Mouse (Mus musculus) heart, embryonic 10.5 days (tissue): ENCODE results near the gene Ttc14. TPM values are rescaled to one million over a fixed set of nuclear protein-coding genes. Genes with fewer than 3 reads are reported as not detected.

ENCODE experiments used
- DNase-seq: peaks from one replicate; pipeline ENCODE4 v3.0.0-alpha.2; 2017; ENCODE audit warnings: low spot score
- H3K27ac ChIP-seq: fragments of 300-500 bp; sonication (generic); 2 replicates; pipeline ENCODE4 v1.5.1; 2016; ENCODE audit warnings: mild to moderate bottlenecking
- H3K27me3 ChIP-seq: fragments of 300-500 bp; sonication (generic); 2 replicates; pipeline ENCODE4 v1.6.1; 2016; ENCODE audit warnings: mild to moderate bottlenecking; ENCODE audit not compliant: poor library complexity, insufficient read depth, severe bottlenecking
- H3K36me3 ChIP-seq: fragments of 300-500 bp; sonication (generic); 2 replicates; pipeline ENCODE4 v1.6.1; 2016; ENCODE audit warnings: mild to moderate bottlenecking, moderate library complexity
- H3K4me1 ChIP-seq: fragments of 300-500 bp; sonication (generic); 2 replicates; pipeline ENCODE4 v1.6.1; 2016; ENCODE audit warnings: mild to moderate bottlenecking
- H3K4me3 ChIP-seq: fragments of 300-500 bp; sonication (generic); 2 replicates; pipeline ENCODE4 v1.5.1; 2016; ENCODE audit warnings: mild to moderate bottlenecking, moderate library complexity
- H3K9me3 ChIP-seq: fragments of 300-500 bp; sonication (generic); 2 replicates; pipeline ENCODE4 v1.6.1; 2016; ENCODE audit warnings: mild to moderate bottlenecking, moderate library complexity
- WGBS: fragments of 180-500 bp; shearing (Covaris S2); methylation state at CpG from one replicate; pipeline ENCODE4 v1.1.7; 2016; 5-methylcytosine and 5-hydroxymethylcytosine counted together
- polyA plus RNA-seq: library from polyadenylated mRNA; unstranded; fragments of >200 nt; fragmentation: Nextera tagmentation; extraction: Ambion mirVana; gene quantifications from 2 replicates; pipeline ENCODE4 v1.2.1, GENCODE M21; 2016

Ttc14 gene
- polyA plus RNA-seq = 49.3 and 49.5 TPM in 2 replicates

DNA sequence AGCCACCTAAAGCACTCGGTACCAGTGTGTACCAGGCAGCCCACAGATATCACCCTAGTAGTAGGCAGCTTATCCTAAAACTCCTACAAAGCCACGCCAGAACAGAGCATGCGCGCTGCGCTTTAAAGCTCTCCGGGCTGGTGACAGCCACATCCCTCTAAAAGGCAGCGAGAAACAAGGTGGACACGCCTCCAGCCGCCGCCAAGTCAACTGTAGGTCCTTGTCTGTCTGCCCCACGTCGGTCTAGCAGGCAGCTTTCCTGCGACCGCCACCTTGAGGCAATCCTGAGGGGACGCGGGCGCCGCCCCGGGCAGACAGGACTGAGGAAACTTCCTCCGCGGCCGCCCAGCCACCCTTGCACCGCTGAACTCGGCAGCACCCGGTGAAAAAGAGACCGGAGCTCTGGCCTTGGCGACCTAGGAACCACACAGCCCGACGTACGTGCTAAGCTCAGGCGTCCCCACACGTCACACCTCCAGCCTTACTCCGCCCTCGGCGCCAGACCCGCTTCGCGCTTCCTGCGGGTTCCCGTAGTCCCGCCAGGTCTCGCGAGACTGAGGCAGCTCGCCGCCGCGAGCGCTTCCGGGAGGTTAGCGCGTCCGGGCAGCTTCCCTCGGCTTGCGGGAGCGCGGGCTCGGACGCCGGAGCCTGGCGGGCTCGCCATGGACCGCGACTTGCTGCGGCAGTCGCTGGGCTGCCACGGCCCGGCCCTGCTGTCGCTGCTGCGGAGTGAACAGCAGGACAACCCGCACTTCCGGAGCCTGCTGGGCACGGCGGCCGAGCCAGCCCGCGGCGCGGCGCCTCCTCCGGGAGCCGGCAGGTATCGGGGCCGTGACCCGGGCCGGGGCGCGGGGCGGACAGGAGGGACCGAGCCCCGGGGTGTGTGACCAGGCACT, at the start of gene Ttc14:
Ttc14 (plus strand) TSS at position 216 of the 896 bp plus-strand sequence.
- Histone ChIP-seq H3K27me3 (no peaks in the 10 kb centered on the region), H3K4me3 (peak within 1 kb of the TSS; percentile 95), H3K4me1 (no peaks in the 10 kb centered on the region), H3K36me3 (peaks cover 15% of the 10 kb centered on the region), H3K9me3 (no peaks in the 10 kb centered on the region), H3K27ac (peak within 1 kb of the TSS; percentile 99)
- under 1% methylated on average over 89 of the region's 90 CpGs for WGBS
- peak; percentile 98 for DNase-seq

DNA sequence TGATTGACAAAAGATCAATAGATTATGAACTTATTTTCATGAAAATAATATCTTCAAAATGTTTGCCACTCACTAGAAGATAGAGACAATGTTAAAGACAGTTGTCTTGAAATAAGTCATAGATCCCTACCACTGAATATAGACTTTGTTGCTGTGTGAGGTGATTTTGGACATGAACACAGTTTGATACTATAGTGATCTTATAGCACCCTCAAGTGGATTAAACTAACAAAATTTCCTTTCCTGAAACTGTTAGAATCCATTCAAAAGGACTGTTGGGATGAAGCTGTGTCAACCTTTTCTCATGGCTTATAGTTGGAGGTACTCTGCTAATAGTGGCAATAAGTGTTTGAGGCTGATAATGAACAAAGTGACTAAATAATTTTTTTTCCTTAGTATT, 8.7 kb upstream of the Ttc14 start:
- no peaks in the 10 kb centered on the region for H3K4me1 ChIP-seq
- no peak for DNase-seq

DNA sequence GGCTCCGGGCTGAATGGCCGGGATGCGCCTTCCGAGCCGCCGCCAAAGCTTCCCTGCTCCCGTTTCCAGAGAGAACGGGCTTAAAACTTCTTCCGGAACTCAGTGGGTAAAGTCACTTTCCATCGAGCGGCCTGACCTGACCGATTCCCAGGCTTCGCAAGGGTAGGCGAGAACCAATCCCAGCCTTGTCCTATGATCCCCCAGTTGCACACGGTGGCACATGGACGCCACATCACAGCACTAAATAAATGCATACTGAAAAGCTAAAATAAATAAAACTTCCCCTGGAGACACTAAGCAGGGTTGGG, 835 bp downstream of the Ttc14 start:
- H3K27ac ChIP-seq = peak overlapping the region; percentile 99
- DNase-seq = no peak
- under 1% methylated on average over 16 of the region's 16 CpGs for WGBS
- no peaks in the 10 kb centered on the region for H3K4me1 ChIP-seq
- H3K36me3 ChIP-seq = peaks cover 21% of the 10 kb centered on the region
- no peaks in the 10 kb centered on the region for H3K9me3 ChIP-seq
- peak overlapping the region; percentile 95 for H3K4me3 ChIP-seq
- H3K27me3 ChIP-seq = no peaks in the 10 kb centered on the region

More for the DNA sequence above, 8.7 kb upstream of the Ttc14 start:
- no peaks in the 10 kb centered on the region for H3K36me3 ChIP-seq
- no peaks in the 10 kb centered on the region for H3K9me3 ChIP-seq
- H3K27me3 ChIP-seq = no peaks in the 10 kb centered on the region
- no peak overlapping the region for H3K27ac ChIP-seq
- H3K4me3 ChIP-seq = no peak overlapping the region

DNA sequence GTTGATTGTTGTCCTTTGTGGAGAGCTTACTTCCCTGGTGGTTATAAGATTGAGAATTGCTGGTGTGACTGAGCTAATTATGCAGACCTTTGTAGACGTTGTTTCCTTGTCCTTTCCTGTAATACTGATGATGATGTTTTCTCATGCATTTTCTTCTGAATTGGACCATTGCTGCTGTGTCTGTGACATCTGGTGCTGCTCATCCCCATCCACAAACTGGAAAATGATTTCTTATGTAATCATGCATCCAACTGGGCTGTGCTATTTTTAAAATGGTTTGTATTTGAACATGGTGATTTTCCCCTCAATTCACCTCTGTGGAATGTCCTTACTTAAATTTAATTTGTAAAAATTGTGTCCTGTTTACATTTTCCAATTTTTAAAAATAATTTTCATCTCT, 7.5 kb downstream of the Ttc14 start:
- H3K4me1 ChIP-seq = no peaks in the 10 kb centered on the region
- H3K4me3 ChIP-seq = no peak overlapping the region
- whole genome bisulfite sequencing = 86% methylated on average over 1 of the region's 1 CpGs
- H3K27me3 ChIP-seq = no peaks in the 10 kb centered on the region
- DNase-seq = no peak
- peaks cover 73% of the 10 kb centered on the region for H3K36me3 ChIP-seq
- H3K9me3 ChIP-seq = no peaks in the 10 kb centered on the region
- H3K27ac ChIP-seq = no peak overlapping the region

DNA sequence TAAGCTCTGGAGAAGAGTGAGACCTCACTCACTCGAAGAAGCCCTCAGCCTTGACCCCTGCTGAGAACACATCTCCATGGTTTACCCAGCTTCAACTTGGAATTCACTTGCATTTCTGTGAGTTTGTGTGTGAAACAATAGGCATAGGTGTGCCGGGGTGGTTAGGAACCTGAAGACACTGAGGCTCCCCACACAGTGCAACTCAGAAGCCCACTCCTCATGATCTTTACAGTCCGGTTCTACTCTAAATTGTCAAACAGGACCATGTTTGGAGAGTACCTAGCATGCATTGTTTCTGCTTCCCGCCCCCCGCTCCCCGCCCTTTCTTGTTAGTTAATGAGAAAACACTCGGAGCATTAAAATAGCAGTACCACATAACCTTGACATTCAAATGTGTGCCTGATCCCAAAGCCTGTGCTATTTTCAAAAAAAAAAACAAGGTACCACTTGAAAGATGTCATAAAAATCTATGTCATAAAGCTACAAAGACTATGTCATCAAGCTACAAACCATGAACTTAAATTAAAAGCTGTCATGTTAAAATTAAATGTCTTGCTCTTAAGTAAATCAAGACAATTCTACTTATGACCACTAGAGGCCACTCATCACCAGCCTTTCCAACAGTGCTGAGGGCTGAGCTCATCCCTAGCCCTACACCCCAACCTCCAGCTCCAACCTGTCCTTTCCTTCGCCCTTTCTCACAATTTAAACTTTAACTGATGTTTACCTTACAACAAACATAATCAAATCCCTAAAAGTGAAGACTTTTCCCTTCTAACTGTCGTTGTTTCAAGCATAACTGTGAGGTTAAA, 24.7 kb downstream of the Ttc14 start:
- Histone ChIP-seq H3K36me3 (no peaks in the 10 kb centered on the region), H3K4me3 (no peak overlapping the region), H3K27me3 (no peaks in the 10 kb centered on the region), H3K9me3 (no peaks in the 10 kb centered on the region), H3K4me1 (no peaks in the 10 kb centered on the region), H3K27ac (no peak overlapping the region)
- DNase-seq = no peak
- WGBS = 46% methylated on average over 9 of the region's 9 CpGs

DNA sequence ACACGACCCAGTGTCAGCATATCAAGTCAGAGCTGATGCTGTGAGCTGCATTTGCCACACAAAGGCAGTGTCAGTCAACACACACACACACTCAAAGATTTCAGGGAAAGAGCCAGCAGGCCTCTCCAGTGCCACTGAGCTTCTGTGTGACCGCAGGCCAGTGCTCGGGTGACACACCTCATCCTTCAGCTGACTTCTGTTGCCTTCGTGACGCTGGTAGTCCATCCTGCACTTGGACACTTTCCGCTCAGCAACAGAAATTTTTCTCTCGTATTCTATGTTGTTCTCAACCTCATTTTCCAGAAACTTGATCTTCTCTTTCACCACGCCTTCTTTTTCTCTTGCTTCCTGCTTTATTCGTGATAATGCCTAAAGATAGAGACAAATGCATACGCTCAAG, 32.7 kb downstream of the Ttc14 start:
- no peaks in the 10 kb centered on the region for H3K27me3 ChIP-seq
- DNase-seq = no peak
- H3K9me3 ChIP-seq = no peaks in the 10 kb centered on the region
- no peaks in the 10 kb centered on the region for H3K36me3 ChIP-seq
- 74% methylated on average over 10 of the region's 10 CpGs for WGBS
- H3K27ac ChIP-seq = no peak overlapping the region
- H3K4me1 ChIP-seq = peaks cover 5% of the 10 kb centered on the region; the same call in 1 of the 2 replicates
- no peak overlapping the region for H3K4me3 ChIP-seq

DNA sequence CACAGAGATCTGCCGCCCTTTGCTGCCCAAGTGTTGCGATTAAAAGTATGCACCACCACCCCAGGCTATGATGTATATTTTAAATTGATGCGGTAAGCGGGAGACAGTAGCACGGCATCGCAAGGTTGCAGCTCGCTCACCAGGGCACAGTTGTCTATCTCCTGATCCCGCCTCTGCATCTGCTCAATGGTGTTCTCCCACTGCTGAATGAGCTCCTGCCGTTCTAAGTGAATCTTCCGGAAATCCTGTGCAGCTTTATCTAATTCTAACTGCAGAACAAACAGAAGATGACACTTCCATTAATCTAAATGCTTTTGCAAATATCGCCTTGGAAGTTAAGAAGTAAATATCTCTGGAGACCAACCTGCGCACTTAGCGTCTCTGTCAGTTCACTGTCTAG, 36.9 kb downstream of the Ttc14 start:
- WGBS = 87% methylated on average over 13 of the region's 13 CpGs
- H3K9me3 ChIP-seq = no peaks in the 10 kb centered on the region
- H3K4me1 ChIP-seq = peaks cover 5% of the 10 kb centered on the region; the same call in 1 of the 2 replicates
- no peak overlapping the region for H3K4me3 ChIP-seq
- no peaks in the 10 kb centered on the region for H3K27me3 ChIP-seq
- no peak overlapping the region for H3K27ac ChIP-seq
- no peak for DNase-seq
- no peaks in the 10 kb centered on the region for H3K36me3 ChIP-seq

DNA sequence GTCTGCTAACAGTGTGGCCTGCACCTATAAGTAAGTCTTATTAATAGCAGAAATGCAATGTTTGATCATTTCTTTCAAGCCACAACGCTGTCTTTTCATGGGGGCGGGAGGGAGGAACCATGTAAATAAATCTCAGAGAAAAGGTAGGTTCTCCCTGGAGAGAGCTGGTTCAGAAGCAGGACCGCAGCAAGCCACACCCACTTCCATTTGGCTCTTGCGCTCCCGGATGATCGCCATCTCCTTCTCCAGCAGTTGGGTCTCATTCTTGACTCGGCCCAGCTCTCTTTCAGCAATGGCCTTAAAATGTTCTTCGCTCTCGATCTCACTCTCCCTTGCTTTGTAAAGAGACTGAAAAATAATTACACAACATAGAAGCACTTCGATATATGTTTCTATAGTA, 39.2 kb downstream of the Ttc14 start:
- DNase-seq = no peak
- Histone ChIP-seq H3K4me1 (peaks cover 10% of the 10 kb centered on the region; the same call in 1 of the 2 replicates), H3K27me3 (no peaks in the 10 kb centered on the region), H3K27ac (no peak overlapping the region), H3K36me3 (no peaks in the 10 kb centered on the region), H3K9me3 (no peaks in the 10 kb centered on the region), H3K4me3 (peak overlapping the region; percentile 35)
- WGBS = 45% methylated on average over 10 of the region's 10 CpGs

DNA sequence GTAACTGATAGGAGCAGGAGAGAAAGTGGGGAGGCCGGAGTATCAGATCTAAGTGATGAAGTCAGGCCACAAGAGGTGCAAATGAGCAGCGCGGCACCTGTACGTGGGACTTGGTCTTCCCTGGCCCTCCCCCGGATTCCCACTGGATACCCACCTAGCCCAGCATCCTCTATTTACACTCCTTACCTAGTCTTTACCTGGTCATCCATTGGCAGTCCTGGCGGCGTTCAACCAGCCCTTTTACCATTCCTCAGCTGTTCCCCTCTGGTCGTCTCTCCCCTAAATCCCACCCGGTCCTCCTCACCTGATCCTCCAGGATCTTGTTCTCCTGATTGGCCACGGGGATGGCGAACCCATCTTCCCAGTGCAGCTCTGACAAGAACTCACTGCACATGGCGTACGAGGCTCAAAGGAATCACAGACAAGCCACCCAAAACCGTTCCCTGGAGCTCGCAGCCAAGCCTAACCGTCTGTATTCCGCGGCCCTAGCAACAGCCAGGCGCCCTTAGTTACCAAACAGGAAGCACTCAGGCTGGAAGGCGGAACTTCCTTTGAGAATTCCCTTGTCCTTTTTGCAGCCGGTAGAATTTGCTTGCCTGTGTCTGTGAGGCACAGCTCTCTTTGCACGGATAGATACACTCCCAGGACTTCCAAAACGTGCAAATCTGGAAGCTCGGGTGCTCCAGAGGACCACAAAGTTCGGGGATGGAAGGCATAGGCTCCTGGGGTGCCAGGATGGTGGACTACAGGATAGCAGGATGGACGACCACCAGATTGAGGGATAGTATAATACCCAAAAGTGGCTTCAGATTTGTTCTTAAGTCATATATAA, 44.4 kb downstream of the Ttc14 start, which contains the start of gene Ccdc39:
Ccdc39 (minus strand) TSS at position 510 of the 832 bp plus-strand sequence.
- 8% methylated on average over 26 of the region's 26 CpGs for WGBS

DNA sequence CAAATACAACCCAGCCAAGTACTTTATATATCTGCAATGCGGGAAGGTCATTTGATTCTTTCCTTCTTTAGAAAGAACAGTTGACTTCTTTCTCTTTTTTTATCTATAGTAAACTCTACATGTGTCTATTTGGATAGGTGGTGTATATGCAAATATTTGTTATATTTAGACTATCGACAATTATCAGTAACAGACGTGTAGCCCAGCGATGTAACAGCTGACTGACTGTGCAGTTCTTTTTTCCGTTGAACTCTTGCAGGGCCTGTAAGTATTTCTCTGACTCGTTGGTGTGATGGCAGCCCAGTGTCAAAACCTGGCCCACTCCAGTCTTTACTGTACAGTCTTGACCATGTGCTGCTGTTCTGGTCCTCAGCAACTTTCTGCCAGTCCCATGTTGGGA, 47.0 kb downstream of the Ttc14 start:
- Histone ChIP-seq H3K4me1 (peaks cover 11% of the 10 kb centered on the region; the same call in 1 of the 2 replicates), H3K9me3 (no peaks in the 10 kb centered on the region), H3K4me3 (no peak overlapping the region), H3K27me3 (no peaks in the 10 kb centered on the region), H3K36me3 (no peaks in the 10 kb centered on the region), H3K27ac (no peak overlapping the region)
- WGBS = 72% methylated on average over 6 of the region's 6 CpGs
- DNase-seq = no peak

More for the DNA sequence above, 44.4 kb downstream of the Ttc14 start, which contains the start of gene Ccdc39:
- H3K36me3 ChIP-seq = no peaks in the 10 kb centered on the region
- peaks cover 11% of the 10 kb centered on the region; the same call in 1 of the 2 replicates for H3K4me1 ChIP-seq
- H3K4me3 ChIP-seq = peak within 1 kb of the TSS; percentile 64
- H3K27me3 ChIP-seq = no peaks in the 10 kb centered on the region
- peak; percentile 90 for DNase-seq
- peak within 1 kb of the TSS; percentile 88 for H3K27ac ChIP-seq
- H3K9me3 ChIP-seq = no peaks in the 10 kb centered on the region

DNA sequence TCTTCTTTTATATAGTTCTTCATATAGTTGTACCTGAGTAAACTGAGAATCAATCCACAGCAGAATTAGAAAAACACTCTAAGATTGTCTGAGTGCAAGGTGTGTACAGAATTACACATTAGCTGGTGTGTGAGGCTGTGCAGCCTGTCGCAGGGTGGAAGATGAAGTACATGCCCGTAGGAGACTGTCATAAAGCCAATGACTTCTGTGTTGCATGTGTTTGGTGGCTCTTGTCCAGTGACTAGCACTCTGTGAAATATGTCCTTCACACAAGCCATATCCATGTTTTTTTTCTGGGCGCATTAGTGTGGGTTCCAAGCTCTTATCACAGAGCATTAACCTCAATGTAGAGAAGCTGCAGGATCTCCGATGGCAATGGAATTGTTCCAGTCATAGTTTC, 51.2 kb downstream of the Ttc14 start:
- H3K36me3 ChIP-seq = no peaks in the 10 kb centered on the region
- no peaks in the 10 kb centered on the region for H3K9me3 ChIP-seq
- no peak overlapping the region for H3K27ac ChIP-seq
- no peak for DNase-seq
- H3K27me3 ChIP-seq = no peaks in the 10 kb centered on the region
- WGBS = 80% methylated on average over 4 of the region's 4 CpGs
- no peak overlapping the region for H3K4me3 ChIP-seq
- no peaks in the 10 kb centered on the region for H3K4me1 ChIP-seq

DNA sequence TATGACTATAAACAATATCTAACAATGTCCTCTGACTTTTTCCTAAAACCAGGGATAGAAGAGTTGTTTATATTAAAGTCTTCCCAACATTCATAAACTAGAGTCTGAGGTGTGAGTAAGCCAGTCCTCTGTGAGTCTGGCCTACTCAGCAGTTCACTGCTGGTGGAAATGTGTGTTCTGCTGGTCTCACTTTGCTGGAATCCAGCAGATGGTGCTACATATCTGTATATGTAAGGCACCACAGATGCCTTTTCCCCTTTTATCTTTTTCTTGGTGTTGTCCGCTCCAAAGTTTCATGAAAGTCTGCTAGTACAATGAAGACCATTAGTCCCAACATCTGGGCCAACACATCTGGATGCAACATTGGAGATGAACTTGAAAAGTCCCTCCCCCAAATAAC, 53.4 kb downstream of the Ttc14 start:
- no peak overlapping the region for H3K4me3 ChIP-seq
- H3K27ac ChIP-seq = no peak overlapping the region
- H3K36me3 ChIP-seq = no peaks in the 10 kb centered on the region
- no peaks in the 10 kb centered on the region for H3K9me3 ChIP-seq
- H3K27me3 ChIP-seq = no peaks in the 10 kb centered on the region
- no peaks in the 10 kb centered on the region for H3K4me1 ChIP-seq
- 41% methylated on average over 1 of the region's 1 CpGs for WGBS
- no peak for DNase-seq
